Mouse (Mus musculus) CH12.LX (cell line): Measurements from ENCODE around the gene Dhodh.

Source experiments
- CTCF ChIP-seq, 2 experiments: IDR thresholded peaks in 1 of 2; conservative IDR thresholded peaks in 1 of 2; 2 replicates each; pipeline ENCODE4 v1.5.1; 2011 to 2012; ENCODE audit warnings: low read depth in 2 of 2, low read length in 2 of 2, improper control_type of control experiment in 1 of 2, inconsistent platforms in 1 of 2, mild to moderate bottlenecking in 1 of 2, moderate library complexity in 1 of 2
- E2F4 ChIP-seq: IDR thresholded peaks from 2 replicates; pipeline ENCODE4 v1.6.1; 2011; ENCODE audit warnings: low read depth, low read length, improper control_type of control experiment; ENCODE audit not compliant: insufficient replicate concordance
- EP300 ChIP-seq: IDR thresholded peaks from 2 replicates; pipeline ENCODE4 v1.6.1; 2011; ENCODE audit warnings: low read length, improper control_type of control experiment
- MEF2A ChIP-seq: IDR thresholded peaks from 2 replicates; pipeline ENCODE4 v1.6.1; 2014; ENCODE audit warnings: low read depth, mild to moderate bottlenecking, inconsistent platforms, low read length, improper control_type of control experiment, borderline replicate concordance
- POLR2A ChIP-seq: IDR thresholded peaks from 2 replicates; pipeline ENCODE4 v1.6.1; 2011; ENCODE audit warnings: low read depth, mild to moderate bottlenecking, improper control_type of control experiment, low read length
- RCOR1 ChIP-seq: conservative IDR thresholded peaks from 2 replicates; pipeline ENCODE4 v1.6.1; 2012; ENCODE audit warnings: low read depth, mild to moderate bottlenecking, inconsistent platforms, low read length, improper control_type of control experiment
- SIN3A ChIP-seq: IDR thresholded peaks from 2 replicates; pipeline ENCODE4 v1.6.1; 2012; ENCODE audit warnings: low read length, improper control_type of control experiment, inconsistent platforms
- TBP ChIP-seq: conservative IDR thresholded peaks from 2 replicates; pipeline ENCODE4 v1.6.1; 2011; ENCODE audit warnings: low read depth, low read length, improper control_type of control experiment
- UBTF ChIP-seq: IDR thresholded peaks from 2 replicates; pipeline ENCODE4 v1.6.1; 2012; ENCODE audit warnings: low read depth, mild to moderate bottlenecking, inconsistent platforms, low read length, improper control_type of control experiment, moderate library complexity

GRCm38 (mm10) chr8:109584293-109584692 lies 24.2 kb downstream of the Dhodh start:
- no peak for TF ChIP-seq SIN3A
- no peak for TF ChIP-seq POLR2A
- no peak for TF ChIP-seq MEF2A
- no peak for TF ChIP-seq E2F4
- no peak for TF ChIP-seq UBTF
- no peak for TF ChIP-seq EP300
- no peak for TF ChIP-seq CTCF (conservative IDR thresholded peaks at IDR 0.05 in 1 of 2, IDR thresholded peaks at IDR 0.05 in 1 of 2; ENCODE audit: low read depth in 2 of 2, low read length in 2 of 2)
- no peak for TF ChIP-seq RCOR1
- TF ChIP-seq TBP: no peak
